Mouse (Mus musculus) hindbrain, postnatal 0 days (tissue): ENCODE measurements at regions not wholly inside any gene's neighbourhood (a gene's known extent, or its start where the extent isn't known, plus 50 kb on each side); places are given as distances from the start of the nearest gene placed in this dataset.

Experiments used
- ATAC-seq: fragments of 200-750 bp; cut with Nextera tagmentation; 2 replicates; pipeline ENCODE4 v1.8.0; 2017; ENCODE audit warnings: mild to moderate bottlenecking, moderate TSS enrichment, moderate library complexity
- DNase-seq: peaks from one replicate; pipeline ENCODE4 v3.0.0-alpha.2; 2015; ENCODE audit warnings: low spot score
- H3K27ac ChIP-seq: fragments of 300-500 bp; sonication (generic); 2 replicates; pipeline ENCODE4 v1.5.1; 2014; ENCODE audit warnings: mild to moderate bottlenecking
- H3K27me3 ChIP-seq: fragments of 300-500 bp; sonication (generic); 2 replicates; pipeline ENCODE4 v1.6.1; 2014; ENCODE audit warnings: low read length, mixed read lengths; ENCODE audit not compliant: insufficient read depth
- H3K36me3 ChIP-seq: fragments of 300-500 bp; sonication (generic); 2 replicates; pipeline ENCODE4 v1.6.1; 2014; ENCODE audit warnings: low read length, mixed read lengths; ENCODE audit not compliant: insufficient read depth
- H3K4me1 ChIP-seq: fragments of 300-500 bp; sonication (generic); 2 replicates; pipeline ENCODE4 v1.6.1; 2014; ENCODE audit warnings: antibody characterized with exemption, low read length, mixed read lengths; ENCODE audit not compliant: insufficient read depth
- H3K4me2 ChIP-seq: fragments of 300-500 bp; sonication (generic); 2 replicates; pipeline ENCODE4 v1.6.1; 2014; ENCODE audit warnings: low read depth, mild to moderate bottlenecking, low read length, moderate library complexity, mixed read lengths
- H3K4me3 ChIP-seq: fragments of 300-500 bp; sonication (generic); 2 replicates; pipeline ENCODE4 v1.5.1; 2014; ENCODE audit warnings: low read length
- H3K9ac ChIP-seq: fragments of 300-500 bp; sonication (generic); replicated peaks from 2 replicates; pipeline ENCODE4 v1.6.1; 2014; ENCODE audit warnings: mild to moderate bottlenecking, low read length, moderate library complexity, mixed read lengths
- H3K9me3 ChIP-seq: fragments of 300-500 bp; sonication (generic); 2 replicates; pipeline ENCODE4 v1.6.1; 2016; ENCODE audit warnings: low read length, mixed read lengths
- CTCF ChIP-seq: IDR thresholded peaks from 2 replicates; pipeline ENCODE4 v1.5.1; 2016; ENCODE audit warnings: antibody characterized with exemption, control low read depth, low read depth
- WGBS: fragments of 180-500 bp; shearing (Covaris S2); extraction: QIAGEN DNeasy Blood & Tissue Kit; methylation state at CpG from one replicate; pipeline ENCODE4 v1.1.7; 2014; 5-methylcytosine and 5-hydroxymethylcytosine counted together

DNA sequence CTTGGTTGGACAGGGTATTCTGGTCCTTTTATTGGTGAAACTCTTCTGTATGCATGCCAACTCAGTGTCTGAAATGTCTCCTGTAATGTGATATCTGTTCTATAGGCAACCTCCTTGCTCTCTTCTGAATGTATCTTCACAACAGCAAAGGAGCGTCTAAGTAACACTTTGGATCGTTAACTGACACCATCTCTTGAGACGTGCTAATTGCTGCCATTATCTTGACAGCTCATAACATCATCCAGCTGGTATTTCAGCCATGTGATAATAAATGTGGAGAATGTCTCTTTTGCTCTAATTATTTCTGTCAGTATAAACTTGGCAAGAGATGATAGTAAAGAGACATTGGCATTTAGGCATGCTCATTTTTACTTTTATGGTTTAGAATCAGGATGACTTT lies 68.8 kb upstream of the Col8a1 start:
- H3K4me3 ChIP-seq = no peak overlapping the region
- H3K9me3 ChIP-seq = no peaks in the 10 kb centered on the region
- TF ChIP-seq CTCF = no peak
- no peaks in the 10 kb centered on the region for H3K36me3 ChIP-seq
- no peak for ATAC-seq
- no peaks in the 10 kb centered on the region for H3K27me3 ChIP-seq
- H3K9ac ChIP-seq = no peak overlapping the region
- H3K4me1 ChIP-seq = no peaks in the 10 kb centered on the region
- no peak overlapping the region for H3K27ac ChIP-seq
- WGBS = 44% methylated on average over 3 of the region's 3 CpGs
- DNase-seq = peak; percentile 11
- H3K4me2 ChIP-seq = no peak overlapping the region

GRCm38 (mm10) chr16:57845416-57845815 lies 90.9 kb upstream of the Col8a1 start:
- no peak for ATAC-seq
- no peak overlapping the region for H3K9ac ChIP-seq
- no peaks in the 10 kb centered on the region for H3K27me3 ChIP-seq
- no peak for TF ChIP-seq CTCF
- H3K4me2 ChIP-seq = no peak overlapping the region
- H3K4me3 ChIP-seq = no peak overlapping the region
- no peaks in the 10 kb centered on the region for H3K4me1 ChIP-seq
- DNase-seq = no peak
- H3K27ac ChIP-seq = no peak overlapping the region
- no peaks in the 10 kb centered on the region for H3K36me3 ChIP-seq
- no peaks in the 10 kb centered on the region for H3K9me3 ChIP-seq

GRCm38 (mm10) chr16:57846386-57846785 lies 91.8 kb upstream of the Col8a1 start:
- H3K27ac ChIP-seq = no peak overlapping the region
- no peaks in the 10 kb centered on the region for H3K27me3 ChIP-seq
- peak; percentile 18 for DNase-seq
- no peaks in the 10 kb centered on the region for H3K9me3 ChIP-seq
- H3K9ac ChIP-seq = no peak overlapping the region
- H3K36me3 ChIP-seq = no peaks in the 10 kb centered on the region
- H3K4me2 ChIP-seq = no peak overlapping the region
- no peak for ATAC-seq
- H3K4me1 ChIP-seq = no peaks in the 10 kb centered on the region
- WGBS = 40% methylated on average over 3 of the region's 3 CpGs
- H3K4me3 ChIP-seq = no peak overlapping the region
- no peak for TF ChIP-seq CTCF

DNA sequence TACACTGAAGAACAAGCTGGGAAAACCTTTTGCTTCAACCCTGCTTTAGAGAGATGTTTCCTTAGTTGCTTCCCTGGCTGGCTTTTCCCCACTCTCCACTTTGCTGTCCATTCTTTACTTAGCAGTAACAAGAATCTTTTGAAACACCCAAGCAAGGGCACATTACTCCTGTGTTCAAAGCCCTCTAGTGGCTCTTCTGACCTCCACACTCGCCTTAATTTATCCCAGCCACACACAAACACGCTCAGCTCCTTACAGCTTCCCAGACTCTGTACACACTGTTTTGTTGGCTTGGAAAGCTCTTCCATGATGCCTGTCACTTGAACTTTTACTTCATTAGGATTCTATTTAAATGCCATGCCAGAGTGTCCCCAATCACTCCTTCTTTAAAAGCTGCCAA lies 97.3 kb upstream of the Col8a1 start:
- 47% methylated on average over 2 of the region's 2 CpGs for WGBS
- TF ChIP-seq CTCF = peak; percentile 35
- Histone ChIP-seq H3K4me2 (no peak overlapping the region), H3K9ac (no peak overlapping the region), H3K4me3 (no peak overlapping the region), H3K9me3 (no peaks in the 10 kb centered on the region), H3K27me3 (no peaks in the 10 kb centered on the region), H3K4me1 (no peaks in the 10 kb centered on the region), H3K36me3 (no peaks in the 10 kb centered on the region), H3K27ac (no peak overlapping the region)
- DNase-seq (no peak), ATAC-seq (no peak)

DNA sequence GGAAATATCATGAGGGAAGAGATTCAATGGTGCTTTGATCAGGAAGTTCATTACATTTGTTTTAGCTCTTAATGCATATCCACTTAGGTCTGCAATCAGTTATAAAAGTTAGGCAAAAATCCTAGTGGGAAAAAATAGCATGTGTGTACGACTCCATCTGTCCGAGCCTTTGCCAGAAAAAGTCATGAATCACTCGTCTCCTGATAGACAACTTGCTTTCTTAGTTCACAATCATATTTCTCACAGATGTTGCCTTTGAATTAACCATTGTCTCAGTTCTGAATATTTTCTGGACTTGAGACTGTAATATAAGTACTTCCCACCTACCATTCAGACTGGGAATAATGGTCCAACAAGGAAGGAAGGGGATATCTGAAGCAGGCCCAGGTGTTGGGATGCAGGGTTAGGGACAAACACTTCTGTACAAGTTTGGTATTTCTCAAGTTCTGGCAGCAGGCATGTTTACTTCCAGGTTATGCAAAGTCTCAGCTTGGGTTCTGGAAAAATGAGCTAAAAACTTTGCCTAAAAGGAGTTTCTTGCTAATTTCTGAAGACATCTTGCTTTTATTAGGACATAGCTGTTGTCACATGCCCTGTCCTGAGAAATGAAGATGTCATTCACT lies 98.4 kb upstream of the Col8a1 start:
- Histone ChIP-seq H3K4me2 (no peak overlapping the region), H3K9ac (no peak overlapping the region), H3K4me1 (no peaks in the 10 kb centered on the region), H3K27me3 (no peaks in the 10 kb centered on the region), H3K4me3 (no peak overlapping the region), H3K27ac (no peak overlapping the region), H3K9me3 (no peaks in the 10 kb centered on the region), H3K36me3 (no peaks in the 10 kb centered on the region)
- ATAC-seq (no peak), DNase-seq (no peak)
- TF ChIP-seq CTCF = no peak
- 79% methylated on average over 3 of the region's 3 CpGs for WGBS

GRCm38 (mm10) chr16:57853751-57854150 lies 99.2 kb upstream of the Col8a1 start:
- Histone ChIP-seq H3K4me1 (0 out of 2 replicates have a peak, but pooled peaks cover 3% of the 10 kb centered on the region), H3K9ac (no peak overlapping the region), H3K9me3 (no peaks in the 10 kb centered on the region), H3K4me2 (no peak overlapping the region), H3K27me3 (no peaks in the 10 kb centered on the region), H3K36me3 (no peaks in the 10 kb centered on the region), H3K27ac (no peak overlapping the region), H3K4me3 (no peak overlapping the region)
- no peak for ATAC-seq
- 66% methylated on average over 3 of the region's 3 CpGs for WGBS
- no peak for TF ChIP-seq CTCF
- DNase-seq = no peak

DNA sequence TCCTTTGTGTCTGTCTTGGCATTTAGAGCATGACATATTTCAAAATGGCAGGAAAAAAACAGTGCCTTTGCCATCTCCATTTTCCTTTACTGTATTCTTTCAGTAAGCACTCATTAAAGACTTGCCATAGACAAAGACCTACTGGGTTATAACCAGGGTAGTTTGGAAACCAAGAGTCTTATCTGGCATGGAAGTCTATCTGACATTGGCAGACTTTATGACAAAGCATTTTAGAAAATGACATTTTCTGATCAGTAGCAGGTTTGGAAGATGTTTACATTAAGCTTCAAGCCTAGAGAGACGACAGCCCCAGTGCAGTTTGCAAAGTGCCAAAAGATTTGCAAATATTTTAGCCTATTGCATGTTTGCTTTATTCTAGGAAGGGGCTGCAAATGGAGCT lies 102.5 kb upstream of the Col8a1 start:
- 0 out of 2 replicates have a peak, but pooled peaks cover 3% of the 10 kb centered on the region for H3K4me1 ChIP-seq
- WGBS = 51% methylated on average over 1 of the region's 1 CpGs
- H3K27ac ChIP-seq = no peak overlapping the region
- no peak overlapping the region for H3K9ac ChIP-seq
- H3K27me3 ChIP-seq = no peaks in the 10 kb centered on the region
- DNase-seq (no peak), ATAC-seq (no peak)
- no peaks in the 10 kb centered on the region for H3K9me3 ChIP-seq
- no peak overlapping the region for H3K4me3 ChIP-seq
- H3K4me2 ChIP-seq = no peak overlapping the region
- H3K36me3 ChIP-seq = no peaks in the 10 kb centered on the region
- no peak for TF ChIP-seq CTCF
